Mouse (Mus musculus) urinary bladder, postnatal 25 days (tissue): ENCODE measurements around the gene Slc7a1.
A peak's percentile ranks its signal among the peaks of the same experiment; 100 is the strongest.

Experiments
- DNase-seq: peaks from one replicate; pipeline ENCODE4 v3.0.0; 2022; ENCODE audit warnings: low spot score

Slc7a1 gene

DNA sequence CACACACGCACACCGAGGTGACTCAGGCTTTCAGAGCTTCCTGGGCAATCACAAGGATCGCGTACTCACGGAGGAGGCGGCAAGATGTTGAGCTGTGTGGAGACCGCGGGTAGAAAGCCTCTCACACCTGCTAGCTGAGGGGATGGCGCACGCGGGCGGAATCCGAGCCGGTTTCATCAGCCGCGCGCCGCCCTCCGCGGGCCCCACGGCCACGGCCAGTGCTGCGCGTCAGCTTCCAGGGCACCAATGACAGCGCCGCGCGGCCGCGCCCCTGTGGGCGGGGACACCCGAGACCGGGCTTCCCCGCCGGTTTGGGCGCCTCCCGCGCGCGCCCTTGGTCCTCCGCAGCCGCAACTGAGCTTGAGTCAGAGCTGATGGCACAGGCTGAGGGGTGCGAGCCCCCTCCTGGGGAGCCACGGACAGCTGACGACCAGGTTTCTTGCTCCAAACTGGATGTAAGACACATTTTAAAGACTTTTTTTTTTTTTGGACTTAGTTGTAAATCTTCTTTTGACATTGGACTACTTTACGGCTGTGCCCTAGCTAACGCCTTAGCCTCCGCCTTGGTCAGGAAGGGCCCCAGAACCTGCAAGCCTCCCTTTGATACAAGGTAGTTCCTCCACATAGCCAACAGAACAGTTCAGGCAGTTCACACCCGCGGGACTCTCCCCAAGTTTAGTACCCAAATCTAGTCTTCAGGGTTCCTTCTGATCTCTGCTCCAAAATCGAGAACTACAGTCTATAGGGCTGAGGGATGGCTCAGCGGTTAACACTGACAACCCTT, at the start of gene Slc7a1:
Gene Slc7a1 (minus strand): TSS at position 245 of the 784 bp plus-strand sequence.
- DNase-seq: peak; percentile 93

DNA sequence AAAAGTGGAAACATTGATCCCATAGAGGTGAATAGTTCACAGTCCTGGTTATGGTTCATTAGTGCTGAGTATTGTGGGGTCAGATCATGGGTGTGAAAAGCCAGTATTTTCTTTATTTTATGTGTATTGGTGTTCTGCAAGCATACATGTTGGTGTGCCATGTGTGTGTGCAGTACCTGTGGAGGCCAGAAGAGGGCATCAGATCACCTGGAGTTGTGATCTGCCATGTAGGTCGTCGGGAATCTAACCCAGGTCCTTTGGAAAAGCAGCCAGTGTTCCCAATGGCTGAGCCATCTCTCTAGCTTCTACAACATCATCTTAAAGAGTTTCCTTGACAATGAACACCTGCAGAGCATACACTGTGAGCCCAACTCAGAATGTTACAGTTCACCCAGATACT, 45.3 kb upstream of the Slc7a1 start:
- DNase-seq: no peak

DNA sequence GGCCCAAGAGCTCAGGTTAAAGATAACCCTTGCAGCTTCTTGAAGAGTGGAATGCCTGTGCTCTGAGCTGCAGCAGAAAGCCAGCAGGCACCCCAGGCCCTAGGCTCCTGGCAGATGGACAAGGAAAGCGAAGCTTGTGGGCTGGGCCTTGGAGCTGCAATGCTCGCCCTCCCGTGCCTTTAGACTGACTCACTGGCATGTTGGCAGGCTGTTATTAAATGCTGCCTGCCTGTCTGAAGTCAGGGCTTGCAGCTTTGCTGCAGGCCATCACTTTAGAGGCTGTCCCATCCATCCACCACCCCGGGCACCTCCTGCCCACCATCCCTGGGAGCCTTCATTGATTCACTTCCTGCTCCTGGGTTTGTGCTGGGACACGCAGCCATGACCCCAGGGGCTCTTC, 44.0 kb upstream of the Slc7a1 start:
- peak; percentile 41 for DNase-seq

DNA sequence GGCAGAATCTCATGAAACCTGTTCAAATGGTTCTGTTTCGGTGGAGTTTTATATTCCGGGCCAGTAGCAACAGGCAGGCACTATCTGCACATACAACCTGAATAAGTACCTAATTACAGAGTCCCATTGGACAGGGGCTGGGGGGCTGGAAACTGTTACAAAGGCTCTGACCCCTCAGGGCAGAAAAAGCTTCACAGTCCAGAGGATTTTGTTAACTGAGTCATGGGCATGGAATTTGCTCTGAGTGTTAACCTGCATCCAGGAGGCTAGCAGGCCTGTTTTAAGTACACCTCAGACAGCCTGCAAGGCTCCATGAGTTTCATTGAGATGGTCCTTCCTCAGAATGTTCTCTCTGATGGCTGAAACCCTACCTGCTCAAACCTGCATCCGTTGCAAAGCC, 36.0 kb upstream of the Slc7a1 start:
- no peak for DNase-seq

DNA sequence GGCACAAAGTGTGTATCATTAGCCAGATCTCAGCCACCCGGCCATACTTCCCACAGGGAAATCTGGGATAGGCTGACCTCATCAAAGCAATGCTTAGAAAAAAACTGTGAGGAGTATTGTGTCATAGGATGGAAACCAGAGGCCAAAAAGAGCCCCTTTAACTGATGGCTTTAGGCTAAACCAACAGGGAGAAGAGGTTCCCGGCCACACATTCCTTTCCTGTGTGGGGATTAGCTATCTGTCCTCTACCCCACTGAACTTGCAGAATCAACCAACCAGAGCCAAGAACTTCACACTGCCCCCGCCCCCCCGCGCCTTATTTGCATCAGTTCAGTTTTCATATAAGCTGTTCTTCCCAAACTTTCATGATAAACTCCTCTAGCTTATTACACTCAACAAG, 32.4 kb upstream of the Slc7a1 start:
- no peak for DNase-seq

DNA sequence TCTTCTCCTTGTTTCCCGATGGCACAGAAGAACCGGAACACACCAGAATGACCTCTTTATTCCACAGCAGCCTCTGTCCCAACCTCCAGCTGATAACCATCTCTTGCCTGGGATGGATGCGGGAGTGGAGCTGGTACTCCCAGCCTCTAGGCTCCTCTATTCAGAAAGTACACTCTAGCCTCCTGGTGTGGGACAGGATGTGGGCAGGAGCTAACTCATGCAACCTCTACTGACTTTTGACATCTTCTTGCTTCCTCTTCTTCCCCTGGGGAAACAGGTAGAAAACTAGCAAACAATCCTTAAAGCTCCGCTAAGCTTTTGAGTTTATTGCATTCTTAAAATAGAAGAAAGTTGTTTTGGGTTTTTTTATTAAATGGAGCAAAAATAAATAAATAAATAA, 29.1 kb upstream of the Slc7a1 start:
- DNase-seq: no peak

DNA sequence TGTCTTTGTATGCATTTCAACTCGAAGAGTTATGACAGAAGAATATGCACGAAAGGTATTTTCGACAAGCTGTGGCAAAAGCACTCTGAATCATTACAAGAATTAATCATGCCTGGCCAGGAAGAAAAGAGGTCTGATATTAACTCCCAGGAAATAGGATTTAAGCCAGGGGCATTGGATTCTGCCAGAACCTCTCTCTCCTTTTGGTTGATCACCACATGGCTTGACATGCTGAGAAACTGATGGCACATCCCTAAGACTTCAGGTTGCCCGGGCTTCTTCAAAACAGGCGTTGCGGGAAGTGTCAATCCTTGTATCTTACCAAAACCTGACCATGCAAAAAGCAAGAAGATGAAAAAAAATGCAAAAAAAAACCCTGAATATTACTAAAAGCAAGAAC, 25.4 kb upstream of the Slc7a1 start:
- no peak for DNase-seq

DNA sequence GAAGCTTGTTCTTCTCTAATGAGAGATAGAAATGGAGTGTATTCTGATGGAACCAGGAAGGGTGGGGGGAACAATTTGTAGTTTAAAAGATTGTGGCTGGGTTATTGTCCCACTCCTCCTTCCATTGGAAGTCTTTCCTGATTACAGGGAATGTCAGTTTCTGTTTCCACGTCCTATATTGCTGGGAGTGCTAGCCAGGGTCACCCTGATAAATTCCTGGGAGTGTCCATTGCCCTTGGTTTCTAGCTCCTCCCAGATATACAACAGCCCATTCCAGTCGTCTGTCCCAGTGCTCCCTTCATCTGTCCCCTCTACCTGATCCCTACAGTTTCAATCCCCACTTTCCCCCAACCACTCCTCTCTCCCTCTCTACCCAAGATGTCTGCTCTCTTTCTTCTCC, 21.6 kb upstream of the Slc7a1 start:
- DNase-seq: no peak

DNA sequence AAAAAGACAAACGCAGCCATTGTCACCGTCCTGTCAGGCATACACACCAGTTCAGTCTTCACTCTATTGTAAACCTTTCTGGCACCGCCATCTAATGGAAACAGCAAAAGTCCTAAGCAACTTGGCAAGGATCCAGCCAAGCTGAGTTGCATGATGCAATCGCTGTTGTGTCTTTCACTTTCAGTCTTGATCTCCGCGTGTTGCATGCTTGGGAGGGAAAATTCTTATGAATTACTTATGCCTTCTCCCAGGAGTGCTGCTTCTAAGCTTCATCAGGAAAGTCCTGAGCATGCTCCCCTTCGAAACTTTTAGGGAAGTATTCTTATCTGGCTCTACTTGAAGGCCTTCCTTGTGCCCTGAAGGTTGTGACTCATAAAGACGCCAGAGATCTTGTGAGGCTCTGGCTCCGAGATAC, 19.4 kb upstream of the Slc7a1 start:
- peak; percentile 20 for DNase-seq

DNA sequence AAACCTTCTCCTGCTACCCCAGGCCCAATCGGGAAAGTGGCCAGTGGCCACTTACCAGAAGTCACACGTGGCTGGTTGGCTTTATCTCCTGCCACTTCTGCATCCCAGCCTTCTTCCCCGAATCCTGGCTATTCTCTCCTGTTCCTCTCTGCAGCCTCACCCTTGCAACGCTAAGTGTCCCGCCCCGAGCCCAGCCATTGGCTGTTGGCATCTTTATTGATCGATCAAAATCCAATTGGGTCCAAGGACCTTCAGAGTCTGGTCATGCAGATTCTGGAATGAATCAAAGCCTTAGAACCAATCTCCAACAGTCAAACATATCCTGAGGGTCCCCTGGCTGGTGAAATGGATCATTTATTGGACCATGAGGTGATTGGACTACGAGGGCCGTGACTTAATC, 18.7 kb upstream of the Slc7a1 start:
- no peak for DNase-seq

DNA sequence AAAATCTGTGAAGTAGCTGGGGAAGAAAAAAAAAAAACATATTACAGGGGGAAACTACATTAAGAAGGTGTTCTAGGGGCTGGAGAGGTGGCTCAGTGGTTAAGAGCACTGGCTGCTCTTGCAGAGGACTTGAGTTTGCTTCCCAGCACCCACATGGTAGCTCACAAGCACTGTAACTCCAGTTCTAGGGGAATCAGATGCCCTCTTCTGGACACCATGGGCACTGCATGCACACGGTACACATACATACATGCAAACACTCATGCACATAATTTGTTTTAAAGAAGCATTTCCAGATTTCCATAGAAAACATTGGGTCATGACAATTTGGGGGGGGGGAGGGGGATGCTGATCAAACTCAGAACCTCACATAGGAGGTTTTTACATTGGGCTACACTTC, 18.1 kb upstream of the Slc7a1 start:
- DNase-seq: no peak

DNA sequence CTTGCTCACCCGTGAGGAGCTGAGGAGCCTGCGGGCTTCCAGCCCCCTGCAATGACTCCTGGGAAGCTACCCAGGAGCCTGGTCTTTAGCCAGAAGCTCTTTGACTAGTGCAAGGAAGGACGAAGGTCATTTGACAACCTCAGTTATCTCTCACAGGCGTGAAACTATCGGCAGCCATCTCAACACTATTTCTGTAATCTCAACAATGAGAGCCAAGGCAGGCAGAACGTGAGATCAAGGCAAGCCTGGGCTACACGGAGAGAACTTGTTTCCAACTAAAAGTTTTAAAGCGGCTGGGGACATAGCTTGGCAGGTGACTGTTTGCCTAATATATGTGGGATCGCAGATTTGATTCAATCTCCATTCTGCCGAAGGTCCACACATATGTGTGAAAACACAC, 16.8 kb upstream of the Slc7a1 start:
- DNase-seq: no peak

DNA sequence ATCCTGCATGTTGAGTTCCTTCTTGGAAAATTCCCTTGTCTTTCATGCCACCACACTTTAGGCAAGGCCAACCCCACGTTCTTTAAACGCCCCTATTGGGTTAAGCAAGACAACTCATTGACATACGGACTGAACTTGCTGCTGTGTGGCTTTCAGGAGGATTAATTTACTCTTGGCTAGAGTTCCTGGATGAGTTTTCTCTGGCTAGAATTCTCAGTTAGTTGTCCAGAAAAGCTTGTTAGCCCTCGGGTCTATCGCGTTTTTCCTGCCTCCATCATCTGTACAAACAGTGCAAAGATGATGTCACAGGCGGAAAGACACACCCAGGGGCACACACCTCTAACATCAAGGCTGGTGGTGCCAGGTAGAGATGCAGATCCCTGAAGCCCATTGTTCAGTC, 14.5 kb upstream of the Slc7a1 start:
- no peak for DNase-seq

DNA sequence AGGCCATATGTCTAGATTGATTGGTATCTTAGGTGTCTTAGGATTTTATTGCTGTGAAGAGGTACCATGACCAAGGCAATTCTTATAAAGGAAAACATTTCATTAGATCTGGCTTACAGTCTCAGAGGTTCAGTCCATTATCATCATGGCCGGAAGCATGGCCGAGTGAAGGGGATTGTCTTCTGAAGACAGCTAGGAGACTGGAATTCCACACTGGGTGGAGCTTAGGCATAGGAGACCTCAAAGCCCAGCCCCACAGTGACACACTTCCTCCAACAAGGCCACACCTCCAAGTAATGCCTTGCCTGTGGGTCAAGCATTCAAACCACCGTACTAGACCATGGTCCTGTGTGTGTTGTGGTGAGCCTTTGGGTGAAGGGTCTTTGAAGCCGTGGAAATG, 12.8 kb upstream of the Slc7a1 start:
- no peak for DNase-seq

DNA sequence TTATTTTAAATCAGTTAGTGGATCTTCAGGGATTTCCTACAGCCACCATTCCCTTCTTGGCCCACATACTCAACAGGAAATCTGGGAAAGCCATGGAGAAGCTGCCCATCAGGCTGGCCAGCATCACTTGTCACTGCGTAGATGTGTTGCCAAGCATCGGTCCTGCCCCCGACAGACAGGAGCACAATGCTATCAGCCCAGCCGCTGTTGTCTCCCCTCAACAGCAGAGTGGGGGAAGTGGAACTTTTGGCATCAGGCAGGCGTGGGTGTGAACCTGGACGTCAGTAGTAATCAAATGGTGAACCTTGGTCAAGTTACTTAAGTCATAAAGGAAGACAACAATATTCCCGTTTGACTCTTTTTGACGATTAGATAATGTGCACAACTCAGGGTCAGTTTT, 9.8 kb upstream of the Slc7a1 start:
- DNase-seq: no peak

DNA sequence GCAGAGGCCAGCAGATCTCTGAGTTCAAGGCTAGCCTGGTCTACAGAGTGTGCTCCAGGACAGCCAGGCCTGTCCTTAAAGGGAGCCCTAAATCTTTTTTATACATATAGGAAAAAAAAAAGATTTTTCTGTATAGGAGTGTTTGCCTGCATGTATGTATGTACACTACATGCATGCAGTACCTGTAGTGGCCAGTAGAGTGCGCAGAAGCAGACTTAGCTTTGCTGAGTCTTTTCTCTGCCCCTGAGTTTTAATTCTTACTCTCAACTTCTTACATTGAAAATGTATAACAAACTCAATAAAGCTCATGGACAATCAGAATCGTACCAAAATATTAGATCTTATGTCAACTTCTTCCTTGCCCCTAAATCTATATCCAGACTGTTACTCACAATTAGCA, 7.2 kb upstream of the Slc7a1 start:
- DNase-seq: no peak

DNA sequence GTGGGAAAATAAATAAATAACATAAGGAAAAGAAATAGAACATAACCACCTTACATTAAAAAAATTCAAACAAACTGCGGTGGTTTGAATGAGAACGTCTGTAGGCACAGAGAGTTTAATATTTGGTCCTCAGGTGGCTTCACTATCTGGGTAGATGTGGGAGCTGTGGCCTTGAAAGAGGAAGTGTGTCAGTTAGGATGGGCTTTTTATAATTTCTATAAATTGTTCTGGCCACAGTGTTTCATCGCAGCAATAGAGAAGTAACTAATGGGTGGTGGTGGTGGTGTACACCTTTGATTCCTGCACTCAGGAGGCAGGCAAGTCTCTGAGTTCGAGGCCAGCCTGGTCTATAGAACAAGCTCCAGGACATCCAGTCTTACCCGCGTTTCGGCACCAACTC, 4.8 kb upstream of the Slc7a1 start:
- no peak for DNase-seq

DNA sequence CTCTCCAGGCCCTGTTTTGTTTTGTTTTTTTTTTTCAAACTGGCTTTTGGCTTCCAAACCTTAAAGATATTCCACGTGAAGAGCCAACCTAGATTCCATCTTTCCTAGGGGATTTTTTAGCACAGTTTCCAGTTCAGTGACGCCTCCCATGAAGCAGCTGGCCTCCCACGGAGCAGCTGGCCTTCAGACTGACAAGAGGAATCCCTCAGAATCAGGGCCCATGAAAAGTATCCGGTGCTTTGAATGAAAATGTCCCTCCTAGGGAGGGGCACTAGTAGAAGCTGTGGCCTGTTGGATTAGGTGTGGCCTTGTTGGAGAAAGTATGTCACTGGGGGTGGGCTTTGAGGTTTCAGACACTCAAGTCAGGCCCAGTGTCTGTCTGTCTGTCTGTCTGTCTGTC, 2.9 kb upstream of the Slc7a1 start:
- no peak for DNase-seq

DNA sequence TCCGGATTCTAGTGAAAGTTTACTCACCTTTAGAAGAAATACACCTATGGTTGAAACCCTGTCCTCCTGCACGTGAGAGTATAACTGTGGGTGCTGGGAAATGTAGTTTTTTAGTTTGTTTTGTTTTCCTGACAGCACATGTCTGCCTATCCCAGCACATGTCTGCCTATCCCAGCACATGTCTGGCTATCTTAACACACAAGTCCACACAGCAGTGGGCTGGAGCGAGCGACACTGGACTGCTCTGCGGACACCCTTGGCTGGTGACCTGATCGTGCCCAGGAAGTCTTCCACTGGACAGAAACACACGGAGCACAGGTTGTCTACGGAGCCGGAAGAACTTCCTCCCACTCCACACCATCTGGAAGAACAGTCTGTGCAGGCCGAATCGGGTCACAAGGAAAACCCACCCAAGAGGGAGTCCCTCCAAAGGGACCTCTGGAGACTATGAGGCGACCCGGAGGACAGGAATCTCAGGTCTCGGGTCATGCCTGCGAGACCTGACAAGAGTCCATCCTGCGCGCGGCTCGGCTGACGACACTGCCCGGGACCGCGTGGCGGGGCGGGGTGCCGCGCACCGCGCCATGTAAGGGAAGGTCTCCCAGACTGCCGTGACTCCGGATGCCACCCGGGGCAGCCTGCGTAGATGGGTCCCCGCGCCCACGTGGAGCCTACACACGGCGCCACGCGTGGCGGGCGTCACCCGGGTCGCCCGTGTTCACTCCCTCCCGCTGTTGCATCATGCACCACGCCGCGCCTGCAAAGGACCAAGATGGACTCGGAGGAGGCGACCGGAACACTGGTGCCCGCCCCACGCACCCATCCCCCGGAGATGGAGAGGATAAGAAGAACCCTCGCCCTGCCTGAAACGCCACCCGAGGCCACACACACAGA, 691 bp downstream of the Slc7a1 start:
- peak; percentile 57 for DNase-seq

DNA sequence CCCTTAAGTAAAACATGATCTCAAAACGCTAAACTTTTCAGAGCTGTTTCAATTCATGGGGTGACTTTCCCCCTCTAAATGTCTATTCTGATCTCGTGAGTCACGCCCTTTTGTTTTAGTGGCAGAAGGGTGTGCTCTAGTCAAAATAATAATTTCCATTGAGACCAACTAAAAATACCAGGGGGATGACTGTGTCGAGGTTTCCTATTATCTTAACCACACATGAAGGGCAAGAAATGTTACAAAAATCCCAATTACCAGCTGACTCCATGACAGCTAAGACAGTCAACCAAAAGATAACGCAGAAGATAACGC, 1.3 kb downstream of the Slc7a1 start:
- DNase-seq: no peak

DNA sequence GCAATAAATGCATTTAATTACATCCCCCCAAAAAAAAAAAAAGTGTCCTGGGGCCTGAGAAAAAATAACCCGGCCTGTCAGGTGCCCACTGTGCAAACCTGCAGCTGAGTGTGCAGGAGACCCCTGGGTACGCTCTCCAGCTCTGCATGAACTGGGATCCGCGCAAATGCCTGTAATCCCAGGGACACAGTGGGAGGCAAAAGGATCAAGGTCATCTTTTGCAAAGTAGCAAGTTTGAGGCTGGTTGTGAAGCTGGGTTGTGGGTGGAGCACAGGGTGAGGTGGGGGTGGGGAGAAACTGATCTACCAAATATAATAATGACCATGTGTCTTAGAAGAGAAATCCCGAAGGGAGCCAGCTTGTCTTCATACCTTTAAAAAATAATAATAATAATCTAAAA, 1.8 kb downstream of the Slc7a1 start:
- DNase-seq: no peak

DNA sequence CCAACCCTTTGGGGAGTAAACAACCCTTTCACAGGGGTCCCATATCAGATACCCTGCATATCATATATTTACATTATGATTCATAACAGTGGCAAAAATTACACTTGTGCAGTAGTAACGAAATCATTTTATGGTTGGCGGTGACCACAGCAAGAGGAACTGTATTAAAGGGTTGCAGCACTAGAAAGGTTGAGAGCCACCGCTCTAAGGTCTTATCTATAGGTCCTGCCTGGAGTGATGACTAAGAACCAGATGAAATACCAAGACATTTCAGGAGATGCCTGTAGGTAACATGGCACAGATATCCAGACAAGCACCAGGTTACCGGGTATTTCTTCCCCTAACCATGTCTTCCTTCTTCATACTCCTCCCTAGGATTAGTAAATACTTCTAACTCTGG, 2.3 kb downstream of the Slc7a1 start:
- no peak for DNase-seq

DNA sequence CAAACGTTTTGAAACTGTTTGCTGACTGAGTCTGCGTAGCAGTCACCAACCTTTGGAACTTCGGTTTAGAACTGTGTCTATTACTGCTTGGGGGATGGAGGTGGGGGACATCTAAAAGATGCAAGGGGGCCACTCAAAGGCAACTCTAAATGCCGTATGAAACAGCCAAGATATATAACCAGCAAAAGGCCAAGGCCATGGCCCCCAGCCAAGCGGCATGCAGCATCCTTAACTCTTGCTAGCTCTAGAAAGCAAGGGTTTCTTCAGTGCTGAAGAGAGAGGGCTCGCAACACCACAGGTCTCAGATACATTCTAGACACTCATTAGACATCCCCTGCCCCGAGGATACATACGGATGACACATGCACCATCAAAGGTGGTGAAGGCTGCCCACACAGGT, 6.4 kb downstream of the Slc7a1 start:
- DNase-seq: no peak

DNA sequence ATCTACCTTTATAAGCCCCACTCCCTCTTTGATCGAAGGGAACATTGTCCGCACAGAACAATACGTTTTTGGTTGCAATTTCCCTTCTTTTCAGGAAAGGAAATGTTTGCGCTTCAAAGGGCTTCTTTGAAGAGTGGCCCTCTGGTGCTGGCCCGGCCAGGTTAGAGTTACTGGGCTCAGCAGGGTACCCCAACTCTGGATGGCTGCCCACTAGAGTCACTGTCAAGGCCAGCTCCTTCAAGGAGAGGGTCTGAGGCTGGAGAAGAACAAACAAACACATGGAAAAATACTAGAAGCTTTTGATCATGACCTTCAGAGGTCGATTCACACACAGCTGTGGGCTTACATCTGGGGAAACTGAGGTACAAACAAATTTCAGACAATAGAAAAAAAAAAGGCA, 6.9 kb downstream of the Slc7a1 start:
- no peak for DNase-seq
